Comparison of ENCODE assay signal across 21 mouse cellular contexts in the genomic region with DNA sequence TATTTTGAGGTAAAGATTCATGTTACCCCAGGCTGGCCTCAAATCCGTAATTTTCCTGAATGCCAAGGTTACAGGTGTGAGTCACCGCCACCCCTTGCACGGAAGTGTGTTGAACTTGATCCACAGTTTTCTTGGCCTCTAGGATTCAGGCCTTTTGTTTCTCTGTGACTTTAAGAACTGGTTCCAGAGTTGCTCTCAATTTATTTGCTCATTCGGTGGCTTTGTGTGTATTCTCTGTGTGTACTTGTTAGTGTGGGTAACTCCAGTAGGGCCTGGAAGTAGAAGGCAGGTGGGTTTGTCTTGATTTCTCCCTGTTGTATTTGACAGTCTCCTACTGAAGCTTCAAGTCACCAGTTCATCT. TPM values are rescaled to one million over a fixed set of nuclear protein-coding genes. Genes with fewer than 3 reads are reported as not detected.
DNase-seq lines count a peak whose midpoint lies in the region; ATAC-seq and TF ChIP-seq lines count a peak whose summit lies in the region.
"Had no signal": no experiment of that assay in that cellular context is flagged by ENCODE, and none has a peak within 500 bp of the region (broad histone marks: within the 10 kb centered on the region; RNA-seq: fewer than 3 reads in every experiment).

No protein-coding gene starts in this region.

- TF ChIP-seq POLR2A in small intestine, adult 2 months (IDR thresholded peaks at IDR 0.05; ENCODE audit: low read depth, low read length), result no peak

- H3K9me3 ChIP-seq in intestine, embryonic 14.5 days (ENCODE audit: control insufficient read depth, low read length), result no peaks in the 10 kb centered on the region
- no peaks in the 10 kb centered on the region for H3K9me3 ChIP-seq in hindbrain, embryonic 13.5 days
- H3K9me3 ChIP-seq in hindbrain, embryonic 14.5 days (ENCODE audit: control insufficient read depth, low read length), result no peaks in the 10 kb centered on the region
- H3K9me3 ChIP-seq: forebrain, embryonic 13.5 days; G1E; hindbrain, embryonic 15.5 days; limb, embryonic 13.5 days; megakaryocyte, embryonic 14.5 days; midbrain, embryonic 15.5 days had no signal

- WGBS in intestine, embryonic 14.5 days, result 82% methylated on average over 4 of the region's 4 CpGs
- 29% methylated on average over 4 of the region's 4 CpGs for WGBS in small intestine, adult 2 months
- 96% methylated on average over 4 of the region's 4 CpGs for WGBS in hindbrain, embryonic 13.5 days
- WGBS in hindbrain, embryonic 14.5 days, result 94% methylated on average over 4 of the region's 4 CpGs

- TF ChIP-seq CTCF in small intestine, adult 2 months (IDR thresholded peaks at IDR 0.05; ENCODE audit: extremely low read depth, insufficient read length, insufficient replicate concordance, low read depth, low read length), result no peak

- DNase-seq in adrenal gland, postnatal 36 days, result peak; percentile 26 to 44
- DNase-seq in adrenal gland, postnatal 14 days, result no peak
- no peak for DNase-seq in intestine, embryonic 14.5 days (ENCODE audit: low spot score)
- DNase-seq in kidney, adult 9 months, result peak; percentile 64
- DNase-seq in hindbrain, embryonic 14.5 days (ENCODE audit: low spot score), result no peak
- no peak for DNase-seq in thymus, postnatal 10 days (ENCODE audit: low spot score in 2 of 2)
- DNase-seq: cerebellum, adult 8-10 months; heart, postnatal 14 days; lung, adult 18-20 months had no signal

- H3K4me1 ChIP-seq in intestine, embryonic 14.5 days (replicated peaks; ENCODE audit: control insufficient read depth, insufficient read depth, low read length), result no peaks in the 10 kb centered on the region
- H3K4me1 ChIP-seq in small intestine, adult 2 months (ENCODE audit: control insufficient read depth, insufficient read depth, insufficient read length, low read length), result peaks cover 9% of the 10 kb centered on the region
- H3K4me1 ChIP-seq in hindbrain, embryonic 13.5 days (replicated peaks), result no peaks in the 10 kb centered on the region
- 0 out of 2 replicates have a peak, but pooled peaks cover 3% of the 10 kb centered on the region for H3K4me1 ChIP-seq in hindbrain, embryonic 14.5 days (replicated peaks; ENCODE audit: control insufficient read depth, insufficient read depth, low read length)
- H3K4me1 ChIP-seq: forebrain, embryonic 13.5 days; hindbrain, embryonic 15.5 days; limb, embryonic 13.5 days; midbrain, embryonic 15.5 days had no signal

- H3K36me3 ChIP-seq in intestine, embryonic 14.5 days (ENCODE audit: control insufficient read depth, insufficient read depth, low read length), result peaks cover 50% of the 10 kb centered on the region
- peaks cover 10% of the 10 kb centered on the region for H3K36me3 ChIP-seq in small intestine, adult 2 months (ENCODE audit: control insufficient read depth, insufficient read depth, low read length)
- peaks cover 43% of the 10 kb centered on the region for H3K36me3 ChIP-seq in hindbrain, embryonic 13.5 days
- peaks cover 58% of the 10 kb centered on the region for H3K36me3 ChIP-seq in hindbrain, embryonic 14.5 days (replicated peaks; ENCODE audit: control insufficient read depth, insufficient read depth)

- H3K27me3 ChIP-seq in intestine, embryonic 14.5 days (replicated peaks; ENCODE audit: control insufficient read depth, insufficient read depth, low read length), result no peaks in the 10 kb centered on the region
- H3K27me3 ChIP-seq in small intestine, adult 2 months (ENCODE audit: control insufficient read depth, insufficient read depth, low read length), result no peaks in the 10 kb centered on the region
- no peaks in the 10 kb centered on the region for H3K27me3 ChIP-seq in hindbrain, embryonic 13.5 days
- no peaks in the 10 kb centered on the region for H3K27me3 ChIP-seq in hindbrain, embryonic 14.5 days (ENCODE audit: control insufficient read depth, insufficient read depth, low read length)
- H3K27me3 ChIP-seq: forebrain, embryonic 13.5 days; heart, embryonic 12.5 days; hindbrain, embryonic 15.5 days; limb, embryonic 13.5 days; megakaryocyte, embryonic 14.5 days; midbrain, embryonic 15.5 days had no signal

- no peak overlapping the region for H3K9ac ChIP-seq in intestine, embryonic 14.5 days (ENCODE audit: low read length)
- H3K9ac ChIP-seq in hindbrain, embryonic 13.5 days, result no peak overlapping the region
- no peak overlapping the region for H3K9ac ChIP-seq in hindbrain, embryonic 14.5 days
- H3K9ac ChIP-seq: forebrain, embryonic 13.5 days; heart, embryonic 12.5 days; hindbrain, embryonic 15.5 days; limb, embryonic 13.5 days; midbrain, embryonic 15.5 days had no signal

- peak; percentile 71 for ATAC-seq in intestine, embryonic 14.5 days (replicated peaks; ENCODE audit: low FRiP score, low TSS enrichment, low read depth)
- no peak for ATAC-seq in hindbrain, embryonic 13.5 days (ENCODE audit: low FRiP score)
- ATAC-seq in hindbrain, embryonic 14.5 days (ENCODE audit: low FRiP score), result no peak
- ATAC-seq: activated CD4-positive, CD25-positive, alpha-beta regulatory T cell, adult 4 months; forebrain, embryonic 13.5 days; midbrain, embryonic 15.5 days had no signal

- no peak overlapping the region for H3K4me2 ChIP-seq in intestine, embryonic 14.5 days (ENCODE audit: low read length)
- H3K4me2 ChIP-seq in hindbrain, embryonic 13.5 days, result no peak overlapping the region
- H3K4me2 ChIP-seq in hindbrain, embryonic 14.5 days (replicated peaks), result no peak overlapping the region
- H3K4me2 ChIP-seq: forebrain, embryonic 13.5 days; heart, embryonic 12.5 days; hindbrain, embryonic 15.5 days; limb, embryonic 13.5 days; midbrain, embryonic 15.5 days had no signal

- H3K27ac ChIP-seq in intestine, embryonic 14.5 days (ENCODE audit: low read depth), result no peak overlapping the region
- H3K27ac ChIP-seq in small intestine, adult 2 months (ENCODE audit: insufficient read depth, low read depth, low read length), result peak overlapping the region; percentile 87
- H3K27ac ChIP-seq in hindbrain, embryonic 13.5 days, result no peak overlapping the region
- no peak overlapping the region for H3K27ac ChIP-seq in hindbrain, embryonic 14.5 days
- H3K27ac ChIP-seq: forebrain, embryonic 13.5 days; hindbrain, embryonic 15.5 days; limb, embryonic 13.5 days; midbrain, embryonic 15.5 days had no signal

- no peak overlapping the region for H3K4me3 ChIP-seq in intestine, embryonic 14.5 days (ENCODE audit: low read depth, low read length)
- no peak overlapping the region for H3K4me3 ChIP-seq in small intestine, adult 2 months (ENCODE audit: low read depth, low read length)
- no peak overlapping the region for H3K4me3 ChIP-seq in hindbrain, embryonic 13.5 days
- no peak overlapping the region for H3K4me3 ChIP-seq in hindbrain, embryonic 14.5 days (replicated peaks; ENCODE audit: low read length)
- H3K4me3 ChIP-seq: forebrain, embryonic 13.5 days; heart, embryonic 12.5 days; hindbrain, embryonic 15.5 days; limb, embryonic 13.5 days; megakaryocyte, embryonic 14.5 days; midbrain, embryonic 15.5 days had no signal

RNA-seq across cellular contexts. Expression of gene Nxnl2, which starts 17.2 kb away (rescaled TPM):
- total RNA-seq in adrenal gland, postnatal 36 days (2021), result under 1 TPM in 1 of 2 experiments, not detected in 1; 0.30 TPM
- total RNA-seq in adrenal gland, postnatal 14 days (2021), result 0.56 and 0.64 TPM in 2 replicates
- 2.1 and 2.2 TPM in 2 replicates for polyA plus RNA-seq in intestine, embryonic 14.5 days (2014; fragmentation: Nextera tagmentation; extraction: Ambion mirVana)
- polyA plus RNA-seq in small intestine, adult 2 months (2012; rRNA removed), result 1.5 and 1.7 TPM in 2 replicates
- 0.76 and 0.77 TPM in 2 replicates for polyA plus RNA-seq in hindbrain, embryonic 13.5 days (2015; fragmentation: Nextera tagmentation; extraction: Ambion mirVana)
- 3.0 and 3.3 TPM in 2 replicates for polyA plus RNA-seq in hindbrain, embryonic 14.5 days (2014; fragmentation: Nextera tagmentation; extraction: Ambion mirVana)
- total RNA-seq: gastrocnemius, adult 8-10 months; granulocyte monocyte progenitor cell, adult 5-6 weeks had no signal
- polyA plus RNA-seq: G1E had no signal

RNA-seq across cellular contexts. Expression of gene Spin1, which starts 53.0 kb away (rescaled TPM):
- total RNA-seq in adrenal gland, postnatal 36 days (2021), result 10 to 100 TPM; 73.0 to 80.7 TPM
- total RNA-seq in adrenal gland, postnatal 14 days (2021), result 64.3 and 66.8 TPM in 2 replicates
- polyA plus RNA-seq in intestine, embryonic 14.5 days (2014; fragmentation: Nextera tagmentation; extraction: Ambion mirVana), result 97.3 and 108 TPM in 2 replicates
- polyA plus RNA-seq in small intestine, adult 2 months (2012; rRNA removed), result 5.1 and 11.7 TPM in 2 replicates
- 132 and 133 TPM in 2 replicates for polyA plus RNA-seq in hindbrain, embryonic 13.5 days (2015; fragmentation: Nextera tagmentation; extraction: Ambion mirVana)
- polyA plus RNA-seq in hindbrain, embryonic 14.5 days (2014; fragmentation: Nextera tagmentation; extraction: Ambion mirVana), result 172 and 194 TPM in 2 replicates

Comparison
In these comparisons a context has a peak if more than half of its experiments do, and no peak if none do; other contexts are left out.
1. DNase-seq: peak in adrenal gland, postnatal 36 days (2 of 2) and kidney, adult 9 months (single experiment); none in adrenal gland, postnatal 14 days (single experiment), intestine, embryonic 14.5 days (single experiment), hindbrain, embryonic 14.5 days (single experiment) and thymus, postnatal 10 days (0 of 2).